14 mouse cellular contexts compared by ENCODE assay signal in the genomic region with DNA sequence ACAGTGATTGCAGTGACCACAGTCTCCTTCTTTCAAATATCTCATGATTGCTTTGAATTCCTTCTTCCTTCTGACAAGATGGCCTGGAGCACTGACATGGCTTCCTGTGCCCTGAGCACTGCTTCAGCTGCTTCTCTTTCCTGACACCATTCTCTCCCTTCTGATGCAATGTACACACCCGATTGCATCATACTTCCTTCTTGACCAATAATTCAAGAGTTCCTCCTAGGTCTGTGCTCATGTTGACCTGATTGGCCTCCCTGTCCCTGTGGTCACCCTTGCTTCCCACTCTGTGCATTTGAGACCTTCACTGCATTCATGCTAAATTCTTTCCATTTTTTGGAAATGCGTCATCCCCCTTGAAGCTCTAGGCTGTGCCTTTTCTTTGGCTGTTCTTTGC.
A peak's percentile ranks its signal among the peaks of the same experiment; 100 is the strongest.
DNase-seq lines count a peak whose midpoint lies in the region; ATAC-seq and TF ChIP-seq lines count a peak whose summit lies in the region.
"Had no signal": no experiment of that assay in that cellular context is flagged by ENCODE, and none has a peak within 500 bp of the region (broad histone marks: within the 10 kb centered on the region; RNA-seq: fewer than 3 reads in every experiment).

No protein-coding gene starts in this region.

- no peak for TF ChIP-seq CTCF in bone marrow macrophage, adult 2 months (IDR thresholded peaks at IDR 0.05; ENCODE audit: low read depth, low read length)
- TF ChIP-seq CTCF in liver, postnatal 0 days (IDR thresholded peaks at IDR 0.05; ENCODE audit: low read depth), result no peak

- H3K4me2 ChIP-seq in liver, embryonic 11.5 days, result no peak overlapping the region
- no peak overlapping the region for H3K4me2 ChIP-seq in liver, embryonic 12.5 days
- no peak overlapping the region for H3K4me2 ChIP-seq in liver, postnatal 0 days (ENCODE audit: low read depth, low read length)
- H3K4me2 ChIP-seq: heart, embryonic 15.5 days; kidney, embryonic 15.5 days; limb, embryonic 15.5 days had no signal

- H3K4me3 ChIP-seq in liver, embryonic 11.5 days (ENCODE audit: low read depth, low read length), result no peak overlapping the region
- no peak overlapping the region for H3K4me3 ChIP-seq in liver, embryonic 12.5 days
- no peak overlapping the region for H3K4me3 ChIP-seq in bone marrow macrophage, adult 2 months (ENCODE audit: insufficient read depth, low read length)
- H3K4me3 ChIP-seq in liver, postnatal 0 days (ENCODE audit: low read depth, low read length), result no peak overlapping the region
- H3K4me3 ChIP-seq: erythroblast, embryonic 14.5 days; heart, embryonic 15.5 days; kidney, embryonic 15.5 days; limb, embryonic 15.5 days had no signal

- intact Hi-C loops in left cerebral cortex, postnatal 4 days (cut with DNase I), result no loop called here

- ATAC-seq in liver, embryonic 11.5 days (replicated peaks; ENCODE audit: low FRiP score), result peak; percentile 39; the same call in 1 of the 2 replicates
- no peak for ATAC-seq in liver, embryonic 12.5 days
- ATAC-seq in liver, postnatal 0 days, result peak; percentile 51; the same call in 1 of the 2 replicates
- peak; percentile 88 for ATAC-seq in neutrophil, adult 5-6 weeks (ENCODE audit: extremely low read depth, insufficient number of reproducible peaks, low FRiP score, poor library complexity, severe bottlenecking)
- ATAC-seq: activated CD4-positive, CD25-positive, alpha-beta regulatory T cell, adult 4 months; midbrain, embryonic 16.5 days had no signal

- H3K4me1 ChIP-seq in liver, embryonic 11.5 days (replicated peaks; ENCODE audit: control insufficient read depth, insufficient read depth, low read length), result peaks cover 4% of the 10 kb centered on the region
- 0 out of 2 replicates have a peak, but pooled peaks cover 8% of the 10 kb centered on the region for H3K4me1 ChIP-seq in liver, embryonic 12.5 days
- H3K4me1 ChIP-seq in bone marrow macrophage, adult 2 months (ENCODE audit: control insufficient read depth, insufficient read depth, low read length), result peaks cover 9% of the 10 kb centered on the region
- peaks cover 4% of the 10 kb centered on the region; the same call in 1 of the 2 replicates for H3K4me1 ChIP-seq in liver, postnatal 0 days (ENCODE audit: insufficient read depth)
- H3K4me1 ChIP-seq: kidney, embryonic 15.5 days; limb, embryonic 15.5 days had no signal

- TF ChIP-seq EP300 in liver, postnatal 0 days (IDR thresholded peaks at IDR 0.05; ENCODE audit: low read depth), result no peak

- no peak for TF ChIP-seq POLR2A in bone marrow macrophage, adult 2 months (IDR thresholded peaks at IDR 0.05; ENCODE audit: borderline replicate concordance, low read depth, low read length)

- no peaks in the 10 kb centered on the region for H3K36me3 ChIP-seq in liver, embryonic 11.5 days (ENCODE audit: control insufficient read depth, insufficient read depth, low read length)
- no peaks in the 10 kb centered on the region for H3K36me3 ChIP-seq in liver, embryonic 12.5 days
- H3K36me3 ChIP-seq in liver, postnatal 0 days (replicated peaks; ENCODE audit: insufficient read depth, low read length), result no peaks in the 10 kb centered on the region
- H3K36me3 ChIP-seq: heart, embryonic 15.5 days had no signal

- H3K27me3 ChIP-seq in liver, embryonic 11.5 days (replicated peaks; ENCODE audit: control insufficient read depth, insufficient read depth, low read length), result no peaks in the 10 kb centered on the region
- no peaks in the 10 kb centered on the region for H3K27me3 ChIP-seq in liver, embryonic 12.5 days (replicated peaks)
- H3K27me3 ChIP-seq in liver, postnatal 0 days (ENCODE audit: insufficient read depth, low read length), result no peaks in the 10 kb centered on the region
- H3K27me3 ChIP-seq: heart, embryonic 15.5 days; kidney, embryonic 15.5 days; limb, embryonic 15.5 days had no signal

- H3K9me3 ChIP-seq in liver, embryonic 11.5 days (ENCODE audit: control insufficient read depth, low read length), result no peaks in the 10 kb centered on the region
- H3K9me3 ChIP-seq in liver, embryonic 12.5 days (replicated peaks), result no peaks in the 10 kb centered on the region
- H3K9me3 ChIP-seq in liver, postnatal 0 days (ENCODE audit: low read length), result no peaks in the 10 kb centered on the region
- H3K9me3 ChIP-seq: heart, embryonic 15.5 days; kidney, embryonic 15.5 days; limb, embryonic 15.5 days had no signal

- no peak overlapping the region for H3K27ac ChIP-seq in liver, embryonic 11.5 days (ENCODE audit: low read depth, low read length)
- H3K27ac ChIP-seq in liver, embryonic 12.5 days, result no peak overlapping the region
- peak overlapping the region; percentile 42 for H3K27ac ChIP-seq in bone marrow macrophage, adult 2 months (ENCODE audit: insufficient read depth, low read depth, low read length)
- H3K27ac ChIP-seq in liver, postnatal 0 days (ENCODE audit: low read depth), result peak overlapping the region; percentile 11; the same call in 1 of the 2 replicates
- H3K27ac ChIP-seq: heart, embryonic 15.5 days; kidney, embryonic 15.5 days; limb, embryonic 15.5 days had no signal

- 81% methylated on average over 2 of the region's 2 CpGs for WGBS in liver, embryonic 11.5 days
- 63% methylated on average over 2 of the region's 2 CpGs for WGBS in liver, embryonic 12.5 days (ENCODE audit: insufficient replicate concordance)
- 66% methylated on average over 2 of the region's 2 CpGs for WGBS in liver, postnatal 0 days (ENCODE audit: insufficient replicate concordance)

- DNase-seq in liver, embryonic 11.5 days (ENCODE audit: low spot score), result no peak
- no peak for DNase-seq in liver, postnatal 0 days
- DNase-seq in left cerebral cortex, postnatal 4 days, result no peak
- DNase-seq in ovary, postnatal 10 days (ENCODE audit: low spot score), result no peak
- DNase-seq in T-cell, adult 2 months (ENCODE audit: low spot score), result no peak

- no peak overlapping the region for H3K9ac ChIP-seq in liver, embryonic 11.5 days (ENCODE audit: low read depth, low read length)
- no peak overlapping the region for H3K9ac ChIP-seq in liver, embryonic 12.5 days
- no peak overlapping the region for H3K9ac ChIP-seq in liver, postnatal 0 days (replicated peaks)
- H3K9ac ChIP-seq: heart, embryonic 15.5 days; kidney, embryonic 15.5 days; limb, embryonic 15.5 days had no signal

Comparison
In these comparisons a context has a peak if more than half of its experiments do, and no peak if none do; other contexts are left out.
1. H3K27ac ChIP-seq: peak in bone marrow macrophage, adult 2 months (single experiment) and liver, postnatal 0 days (single experiment); none in liver, embryonic 11.5 days (single experiment) and liver, embryonic 12.5 days (single experiment).